Mouse (Mus musculus): ENCODE results near the gene Far2. TPM values are rescaled to one million over a fixed set of nuclear protein-coding genes. Genes with fewer than 3 reads are reported as not detected.

The Far2 gene
- total RNA-seq, 2 experiments from 2014 or later: 0.16 to 0.29 TPM

DNA sequence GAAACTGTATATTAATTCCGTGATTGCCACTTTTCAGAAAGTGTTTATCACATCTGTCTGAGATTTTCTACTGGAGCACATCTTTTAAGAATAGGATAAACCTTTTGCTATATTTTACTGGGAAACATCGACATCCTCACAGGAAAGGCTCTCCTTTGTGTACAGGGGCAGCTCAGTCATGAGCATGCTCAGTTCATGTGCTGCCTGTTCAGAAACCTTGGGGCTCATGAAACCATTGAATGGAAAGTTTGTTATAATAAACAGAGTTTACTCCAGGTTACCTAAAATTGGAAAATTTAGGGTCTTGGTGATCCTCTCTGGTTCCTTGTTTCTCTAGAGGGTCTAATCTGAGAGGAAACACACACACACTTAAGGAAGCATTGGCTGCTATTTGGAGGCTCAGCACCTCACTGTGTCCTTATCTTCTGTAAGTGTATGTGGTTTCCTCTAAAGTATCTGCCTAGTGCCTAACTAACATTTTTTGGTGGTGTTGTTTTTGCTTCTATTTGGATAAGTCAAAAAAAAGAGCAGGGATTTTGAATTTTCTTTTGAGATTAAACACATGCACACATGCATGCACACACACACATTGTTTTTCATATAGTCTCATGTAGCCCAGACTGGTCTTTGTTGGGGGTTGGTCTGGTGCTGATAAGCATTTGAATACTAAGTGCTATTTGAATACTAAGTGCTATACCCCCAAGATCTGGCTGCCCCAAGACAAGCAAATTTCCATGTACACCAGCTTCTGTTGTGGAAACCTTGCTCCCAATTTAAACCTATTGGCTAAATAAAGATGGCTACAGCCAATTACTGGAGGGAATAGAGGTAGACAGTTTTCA lies 171.4 kb downstream of the Far2 start:
- DNase-seq: no peak

DNA sequence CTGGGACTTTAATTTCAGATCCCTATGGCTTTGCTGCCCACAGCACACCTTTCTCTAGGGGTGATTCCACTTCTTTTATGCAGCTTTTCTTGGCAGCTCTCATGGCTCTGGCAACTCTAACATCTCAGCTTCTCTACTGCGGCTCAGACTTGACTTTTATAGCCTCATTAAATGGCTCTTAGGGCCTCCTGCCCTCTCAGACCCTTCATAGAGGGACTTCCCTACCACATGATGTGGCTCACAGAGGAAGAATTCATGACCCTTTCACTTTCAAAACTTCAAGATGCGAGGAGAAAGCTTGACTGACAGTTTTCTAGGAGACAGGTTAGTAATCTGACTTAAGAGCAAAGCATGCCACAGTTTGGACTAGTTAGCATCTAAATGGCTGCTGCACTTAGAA lies 175.6 kb downstream of the Far2 start:
- no peak for DNase-seq

DNA sequence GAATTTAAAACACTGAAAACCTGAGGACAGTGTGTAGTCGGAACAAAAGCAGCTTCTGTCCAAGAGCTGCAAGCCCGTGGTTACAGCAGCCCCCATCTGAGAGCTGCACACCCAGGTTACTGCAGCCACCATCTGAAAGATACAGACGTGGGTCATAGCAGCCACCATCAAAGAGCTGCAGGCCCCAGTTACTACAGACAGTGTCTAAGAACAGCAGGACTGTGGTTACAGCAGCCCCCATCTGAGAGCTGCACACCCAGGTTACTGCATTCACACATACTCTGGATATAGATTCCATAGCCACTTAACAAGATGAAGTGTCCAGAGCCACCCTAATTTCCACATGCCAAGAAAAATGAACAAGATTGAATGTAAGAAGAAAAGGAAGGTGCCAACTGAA lies 180.5 kb downstream of the Far2 start:
- DNase-seq: no peak

Other genes starting within 250 kb of the Far2 start
- 10 to 100 TPM; 54.6 to 63.5 TPM for gene Ergic2, start 165.1 kb downstream of the Far2 start, total RNA-seq (2021)

Data from gastrocnemius, postnatal 10 days (tissue).